Comparison of ENCODE assay signal across 14 mouse cellular contexts in genomic region chr15:6647066-6647465, GRCm38 (mm10).
"Had no signal": no experiment of that assay in that cellular context is flagged by ENCODE, and none has a peak within 500 bp of the region (broad histone marks: within the 10 kb centered on the region; RNA-seq: fewer than 3 reads in every experiment).

No protein-coding gene starts in this region.

- H3K4me1 ChIP-seq: limb, embryonic 12.5 days; limb, embryonic 15.5 days; midbrain, embryonic 10.5 days; midbrain, embryonic 13.5 days had no signal

- H3K9me3 ChIP-seq: limb, embryonic 12.5 days; limb, embryonic 15.5 days; midbrain, embryonic 10.5 days; midbrain, embryonic 13.5 days had no signal

- H3K4me3 ChIP-seq: limb, embryonic 12.5 days; limb, embryonic 15.5 days; midbrain, embryonic 10.5 days; midbrain, embryonic 13.5 days had no signal

- H3K27ac ChIP-seq: limb, embryonic 12.5 days; limb, embryonic 15.5 days; midbrain, embryonic 10.5 days; midbrain, embryonic 13.5 days had no signal

- H3K36me3 ChIP-seq: limb, embryonic 12.5 days; limb, embryonic 15.5 days; midbrain, embryonic 10.5 days; midbrain, embryonic 13.5 days had no signal

- H3K27me3 ChIP-seq: limb, embryonic 12.5 days; limb, embryonic 15.5 days; midbrain, embryonic 13.5 days had no signal

- H3K9ac ChIP-seq: limb, embryonic 12.5 days; limb, embryonic 15.5 days; midbrain, embryonic 13.5 days had no signal

- H3K4me2 ChIP-seq: limb, embryonic 12.5 days; limb, embryonic 15.5 days; midbrain, embryonic 13.5 days had no signal

- ATAC-seq: intestine, postnatal 0 days; midbrain, embryonic 13.5 days; midbrain, embryonic 16.5 days had no signal

- DNase-seq: kidney, adult 2 months; kidney, postnatal 10 days; kidney, postnatal 36 days; left cerebral cortex, postnatal 4 days; lung, adult 2 months; lung, postnatal 14 days; lung, postnatal 4 days; thymus, postnatal 25 days had no signal
